Mouse (Mus musculus) thymus, postnatal 4 days (tissue): ENCODE results near the gene Cpeb3.
"Not testable (repeated sequence)": the region's sequence is repeated elsewhere in the genome, so short reads cannot be mapped to it uniquely, and the experiment has no call there.

Source experiments
- DNase-seq: peaks from one replicate; pipeline ENCODE4 v3.0.0; 2021

The Cpeb3 gene

GRCm38 (mm10) chr19:37078064-37078463 lies 130.3 kb downstream of the Cpeb3 start:
- DNase-seq: no peak

DNA sequence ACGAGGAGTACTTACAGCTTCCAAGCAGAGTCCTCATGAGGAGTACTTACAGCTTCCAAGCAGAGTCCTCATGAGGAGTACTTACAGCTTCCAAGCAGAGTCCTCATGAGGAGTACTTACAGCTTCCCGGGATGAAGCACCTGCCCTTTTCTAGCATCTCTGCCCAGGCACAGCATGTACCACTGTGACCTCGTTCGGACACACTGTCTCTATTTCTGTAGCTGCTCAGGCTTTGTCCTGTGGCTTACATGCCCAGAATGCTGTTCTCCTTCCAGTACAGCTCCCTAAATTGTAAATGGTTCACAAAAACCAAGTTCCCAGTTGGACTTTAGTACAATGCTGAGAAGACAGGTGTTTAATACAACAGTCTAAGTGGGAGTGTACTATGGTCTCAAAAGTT lies 131.1 kb downstream of the Cpeb3 start:
- DNase-seq: not testable (repeated sequence)

DNA sequence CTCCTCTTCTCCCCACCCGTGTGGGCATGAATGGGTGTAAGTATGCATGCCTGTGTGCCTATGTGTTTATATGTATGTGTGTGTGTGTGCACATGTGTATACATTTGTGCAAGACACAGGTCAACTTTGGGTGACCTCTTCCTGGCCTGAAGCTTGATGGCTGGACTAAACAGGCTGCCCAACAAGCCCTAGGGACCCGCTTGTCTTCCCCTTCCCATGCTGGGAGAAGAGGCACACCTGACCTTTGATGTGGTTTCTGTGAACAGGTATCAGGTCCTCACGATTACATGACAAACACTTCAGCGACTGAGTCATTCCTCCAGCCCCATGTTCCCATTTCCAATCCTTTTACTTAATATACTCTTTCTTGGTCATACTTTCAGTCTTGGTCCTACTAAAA lies 131.8 kb downstream of the Cpeb3 start:
- no peak for DNase-seq

DNA sequence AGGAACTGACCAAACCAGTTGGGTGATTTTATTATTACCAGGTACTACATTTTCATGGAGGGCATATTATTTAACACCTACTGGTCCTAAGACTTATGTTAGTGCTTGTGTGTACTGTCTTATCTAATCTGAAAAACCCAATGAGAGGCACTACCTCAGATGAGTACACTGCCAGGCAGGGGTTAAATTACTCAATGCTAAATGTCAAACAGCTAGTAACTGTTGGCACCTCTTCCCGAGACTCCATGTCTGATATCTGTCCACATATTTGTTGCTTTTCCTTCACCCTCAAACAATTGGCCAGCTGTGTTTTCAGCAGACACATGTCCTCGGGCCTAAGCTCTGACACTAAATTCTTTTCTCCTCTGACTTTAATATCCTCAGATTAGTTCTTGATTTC lies 132.3 kb downstream of the Cpeb3 start:
- DNase-seq: no peak

DNA sequence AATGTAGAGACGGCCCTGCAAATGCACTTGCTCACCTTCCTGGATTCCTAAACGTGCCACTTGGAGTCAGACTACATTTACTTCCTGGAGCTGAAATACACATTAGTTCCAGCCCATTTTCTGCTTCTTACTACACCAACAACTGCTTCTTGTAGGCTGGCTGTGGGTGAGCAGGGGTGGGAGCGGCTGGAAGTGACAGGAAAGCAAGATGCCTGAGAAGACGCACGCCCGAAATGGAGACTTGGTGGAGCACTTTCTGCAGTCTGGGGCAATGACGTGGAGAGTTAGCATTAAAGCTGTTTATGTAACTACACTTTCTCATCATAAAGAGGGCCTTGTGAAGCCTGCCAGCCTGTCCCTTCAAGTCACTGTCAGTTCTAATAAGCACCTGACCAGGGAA lies 132.7 kb downstream of the Cpeb3 start:
- no peak for DNase-seq

GRCm38 (mm10) chr19:37074726-37075125 lies 133.7 kb downstream of the Cpeb3 start:
- no peak for DNase-seq

GRCm38 (mm10) chr19:37074276-37074675 lies 134.1 kb downstream of the Cpeb3 start:
- DNase-seq: no peak

- DNase-seq: no peak
Measured at GRCm38 (mm10) chr19:37072871-37073629, 135.4 kb downstream of the Cpeb3 start.

- no peak for DNase-seq
Measured at GRCm38 (mm10) chr19:37069243-37069642, 139.2 kb downstream of the Cpeb3 start.

DNA sequence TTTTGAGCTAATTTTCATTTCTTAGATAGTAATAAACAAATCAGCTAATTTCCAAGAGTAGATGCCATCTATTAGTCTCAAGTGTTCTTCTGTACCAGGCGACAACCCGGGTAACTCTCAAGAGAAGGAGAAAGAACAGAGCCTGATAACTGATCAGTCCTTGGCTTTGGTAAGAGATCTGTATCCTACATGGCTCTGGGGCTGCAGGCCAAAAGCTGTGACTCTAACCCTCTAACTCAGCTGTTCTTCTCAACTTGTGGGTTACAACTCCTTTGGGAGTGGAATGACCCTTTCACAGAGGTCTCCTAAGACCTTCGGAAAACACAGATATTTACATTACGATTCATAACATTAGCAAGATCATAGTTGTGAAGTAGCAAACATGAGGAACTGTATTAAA lies 148.3 kb downstream of the Cpeb3 start:
- DNase-seq: no peak

- no peak for DNase-seq
Measured at GRCm38 (mm10) chr19:37059623-37060022, 148.8 kb downstream of the Cpeb3 start.

DNA sequence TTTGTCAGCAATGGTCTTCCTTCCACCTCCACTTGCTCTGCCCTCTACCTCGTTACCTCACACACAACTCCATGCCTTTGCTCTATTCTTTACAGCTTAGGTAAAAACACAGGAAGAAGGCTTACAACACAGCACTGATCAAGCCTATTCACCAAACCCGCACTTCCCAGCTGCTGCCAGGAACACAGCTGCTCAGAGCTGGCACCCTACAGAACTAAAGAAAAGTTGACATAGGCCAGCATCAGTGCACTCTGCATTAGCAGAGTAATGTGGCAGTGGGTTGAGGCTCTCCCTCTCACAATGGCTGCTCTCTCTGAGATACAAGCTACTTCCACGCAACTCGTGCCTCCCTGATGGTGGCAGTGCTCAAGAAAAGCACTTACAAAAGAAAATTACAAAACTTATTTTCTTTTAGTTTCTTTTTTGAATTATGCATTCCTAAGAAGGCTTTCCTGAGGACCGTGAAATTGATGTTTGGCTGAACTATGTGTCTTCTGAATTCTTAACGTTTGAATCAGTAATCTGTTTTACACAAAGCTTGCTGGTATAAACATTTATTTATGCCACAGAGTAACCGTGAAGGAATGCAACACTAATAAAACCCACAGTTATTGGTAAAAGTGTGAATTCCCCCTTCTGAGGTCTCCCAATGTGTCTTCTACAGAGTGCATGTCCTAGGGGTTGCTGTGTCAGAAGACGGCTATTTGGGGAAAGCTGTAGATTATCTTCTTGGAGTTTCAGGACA lies 151.1 kb downstream of the Cpeb3 start:
- DNase-seq: no peak

GRCm38 (mm10) chr19:37055976-37056556 lies 152.3 kb downstream of the Cpeb3 start:
- DNase-seq: no peak

DNA sequence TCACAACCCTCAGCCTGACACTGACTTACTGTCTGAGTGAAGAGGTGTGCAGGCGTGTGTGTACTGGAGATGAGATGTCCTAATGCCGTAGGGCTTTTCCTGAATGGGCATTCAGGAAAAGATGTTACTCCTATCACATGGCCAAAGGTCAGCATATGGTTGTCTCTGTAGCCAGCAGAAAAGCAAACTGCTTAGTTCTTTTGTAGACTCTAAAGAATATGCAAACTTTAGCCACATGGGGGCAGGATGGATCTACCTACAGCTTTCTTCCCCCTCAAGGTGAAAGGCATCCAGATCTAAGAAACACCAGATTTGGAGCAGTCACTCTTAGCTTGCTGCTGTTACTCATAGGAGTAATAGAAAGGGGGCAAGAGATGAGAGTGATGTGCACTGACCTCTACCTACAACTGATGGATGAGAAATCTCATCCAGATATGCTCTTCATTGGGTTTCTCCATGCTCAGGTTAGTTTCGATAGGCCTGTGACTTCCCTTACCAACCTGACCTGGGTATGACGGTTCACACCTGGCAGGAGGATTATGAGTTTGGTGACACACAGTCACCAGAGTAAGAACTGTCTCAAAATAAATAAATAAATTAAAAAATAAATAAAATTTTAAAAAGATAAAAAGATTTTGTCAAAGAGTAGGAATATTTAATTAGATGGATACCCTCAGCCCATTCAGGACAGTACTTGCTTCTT lies 157.6 kb downstream of the Cpeb3 start:
- peak; percentile 36 for DNase-seq

GRCm38 (mm10) chr19:37048507-37048906 lies 159.9 kb downstream of the Cpeb3 start:
- DNase-seq: no peak

- no peak for DNase-seq
Measured at GRCm38 (mm10) chr19:37044431-37044830, 164.0 kb downstream of the Cpeb3 start.

DNA sequence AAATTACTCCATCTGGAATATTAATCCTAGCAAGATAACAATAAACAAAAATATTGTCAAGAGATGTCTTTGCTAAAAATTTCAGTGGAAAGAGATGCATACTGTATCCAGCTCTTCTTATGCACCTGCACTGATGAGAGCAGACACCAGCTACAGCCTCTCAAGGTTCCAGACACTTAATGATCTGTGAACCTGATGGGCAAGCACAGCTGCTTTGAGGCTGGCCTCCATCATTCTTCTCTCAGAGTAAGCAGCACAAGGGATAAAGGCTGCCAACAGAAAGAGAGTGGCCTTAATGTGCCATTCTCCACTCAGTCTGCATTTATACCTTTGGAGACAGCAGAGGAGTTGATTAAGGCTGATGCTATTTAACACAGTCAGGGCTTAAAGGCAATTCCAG lies 167.5 kb downstream of the Cpeb3 start:
- DNase-seq: no peak

DNA sequence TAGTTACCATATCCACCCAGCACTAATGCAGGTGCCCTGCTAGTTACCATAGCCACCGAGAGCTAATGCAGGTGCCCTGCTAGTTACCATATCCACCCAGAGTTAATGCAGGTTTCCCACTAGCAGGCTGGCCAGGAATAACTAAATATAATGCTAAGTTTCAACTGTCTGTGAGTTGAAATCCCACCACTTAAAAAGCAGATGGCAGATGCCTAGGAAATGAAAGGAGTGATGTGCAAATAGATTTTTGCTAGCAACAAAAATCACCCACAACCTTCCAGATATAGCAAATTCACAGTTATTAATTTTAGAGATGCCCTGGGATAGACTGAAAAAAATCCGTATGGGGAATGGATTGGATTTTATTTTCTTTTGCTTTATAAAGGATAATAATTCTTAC lies 176.0 kb downstream of the Cpeb3 start:
- no peak for DNase-seq

GRCm38 (mm10) chr19:37031446-37031845 lies 177.0 kb downstream of the Cpeb3 start:
- no peak for DNase-seq

DNA sequence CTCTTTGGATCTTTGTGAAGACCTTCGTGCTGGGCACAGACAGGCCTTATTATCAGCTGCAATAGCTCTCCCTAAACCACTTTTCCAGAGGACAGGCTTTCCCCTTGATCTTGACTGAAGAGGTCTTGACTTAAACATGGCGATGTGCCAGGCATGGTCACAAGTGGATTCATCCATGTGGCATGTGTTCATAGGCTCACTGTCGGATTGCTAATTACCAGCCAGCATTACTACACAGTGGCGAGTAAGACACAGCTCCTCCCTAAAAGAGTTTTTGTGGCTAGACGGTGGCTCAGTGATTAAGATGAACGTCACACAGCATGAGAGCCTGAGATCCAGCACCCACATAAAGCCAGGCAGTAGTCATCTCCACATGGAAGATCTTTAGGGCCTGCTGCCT lies 178.6 kb downstream of the Cpeb3 start:
- DNase-seq: no peak

DNA sequence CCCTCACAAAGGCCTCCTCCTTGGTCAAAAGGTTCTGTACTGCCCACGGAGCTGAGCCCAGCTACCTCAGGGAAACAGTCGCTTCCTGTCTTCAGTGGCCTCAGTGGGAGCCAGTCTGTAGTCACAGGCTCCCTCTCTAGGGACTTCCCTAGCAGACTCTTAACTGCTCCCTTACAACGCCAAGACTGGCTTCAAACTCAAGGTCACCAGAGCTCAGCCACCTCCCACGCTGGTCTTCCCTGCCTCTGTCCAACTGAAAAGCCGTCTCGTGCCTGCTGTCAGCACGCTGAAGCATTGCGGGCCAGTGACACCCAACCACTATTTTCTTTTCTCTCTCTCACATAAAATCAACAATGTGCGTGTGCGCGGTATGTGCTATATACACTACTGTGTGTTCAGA lies 182.0 kb downstream of the Cpeb3 start:
- no peak for DNase-seq

GRCm38 (mm10) chr19:37025839-37026319 lies 182.5 kb downstream of the Cpeb3 start:
- no peak for DNase-seq

DNA sequence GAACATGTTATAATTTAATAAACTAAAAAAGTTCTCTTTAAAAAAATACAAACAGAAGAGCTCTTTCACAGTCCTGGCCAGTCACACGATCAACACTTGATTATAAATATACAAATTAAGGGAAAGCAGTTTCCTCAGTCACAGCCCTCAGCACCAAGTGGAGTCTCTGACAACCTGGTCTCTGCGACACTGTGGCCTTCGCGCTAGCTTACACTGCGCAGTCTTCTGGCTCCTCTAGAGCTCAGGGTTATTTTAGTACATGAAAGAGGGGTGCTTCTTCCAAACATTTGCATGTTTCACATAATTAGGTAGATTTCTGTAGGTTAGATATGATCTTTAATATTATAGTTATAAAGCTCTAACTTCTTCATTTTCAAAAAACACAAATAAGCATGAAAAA lies 186.3 kb downstream of the Cpeb3 start:
- no peak for DNase-seq
